Mouse (Mus musculus) testis, adult 2 months (tissue): Measurements from ENCODE around the gene CK137956. TPM values are rescaled to one million over a fixed set of nuclear protein-coding genes. Genes with fewer than 3 reads are reported as not detected.

Experiments used
- H3K27ac ChIP-seq: fragments of 200-500 bp; 2 replicates; pipeline ENCODE4 v1.5.1; 2012; ENCODE audit warnings: low read depth, low read length; ENCODE audit not compliant: control insufficient read depth, insufficient read depth
- H3K27me3 ChIP-seq: fragments of 200-500 bp; 2 replicates; pipeline ENCODE4 v1.6.1; 2012; ENCODE audit warnings: mild to moderate bottlenecking, low read length, moderate library complexity; ENCODE audit not compliant: control insufficient read depth, insufficient read depth
- H3K36me3 ChIP-seq: fragments of 200-500 bp; 2 replicates; pipeline ENCODE4 v1.6.1; 2012; ENCODE audit warnings: mild to moderate bottlenecking, low read length; ENCODE audit not compliant: control insufficient read depth, insufficient read depth
- H3K4me1 ChIP-seq: fragments of 200-500 bp; 2 replicates; pipeline ENCODE4 v1.6.1; 2012; ENCODE audit warnings: low read length; ENCODE audit not compliant: control insufficient read depth, insufficient read depth
- H3K4me3 ChIP-seq: fragments of 200-500 bp; 2 replicates; pipeline ENCODE4 v1.5.1; 2012; ENCODE audit warnings: low read depth, mild to moderate bottlenecking, low read length, moderate library complexity, mixed read lengths; ENCODE audit not compliant: control insufficient read depth
- CTCF ChIP-seq: fragments of 200-500 bp; IDR thresholded peaks from 2 replicates; pipeline ENCODE4 v1.5.1; 2012; ENCODE audit warnings: low read depth, mild to moderate bottlenecking, inconsistent platforms, low read length, moderate library complexity; ENCODE audit not compliant: control insufficient read depth, insufficient read depth, insufficient replicate concordance
- POLR2A ChIP-seq: fragments of 200-500 bp; IDR thresholded peaks from 2 replicates; pipeline ENCODE4 v1.6.1; 2012; ENCODE audit warnings: low read depth, mild to moderate bottlenecking, inconsistent platforms, low read length, moderate library complexity; ENCODE audit not compliant: control insufficient read depth
- polyA plus RNA-seq: library from polyadenylated mRNA; depleted of rRNA; stranded (reverse); fragments of >200 nt; gene quantifications from 2 replicates; pipeline ENCODE4 v1.2.3, GENCODE M21; 2012; rRNA removed

Gene CK137956
- polyA plus RNA-seq, 1 experiment, result 154 TPM

GRCm38 (mm10) chr4:127913551-127913950, 57.2 kb downstream of the CK137956 start:
- Histone ChIP-seq H3K27me3 (no peaks in the 10 kb centered on the region), H3K36me3 (no peaks in the 10 kb centered on the region), H3K4me3 (no peak overlapping the region), H3K27ac (no peak overlapping the region), H3K4me1 (no peaks in the 10 kb centered on the region)
- TF ChIP-seq CTCF (no peak), POLR2A (no peak)

- H3K4me1 ChIP-seq, result no peaks in the 10 kb centered on the region
- H3K27me3 ChIP-seq, result no peaks in the 10 kb centered on the region
- H3K36me3 ChIP-seq, result no peaks in the 10 kb centered on the region
- no peak overlapping the region for H3K27ac ChIP-seq
- H3K4me3 ChIP-seq, result no peak overlapping the region
- no peak for TF ChIP-seq CTCF
- TF ChIP-seq POLR2A, result no peak
Measured at GRCm38 (mm10) chr4:127907151-127907550, 63.6 kb downstream of the CK137956 start.

GRCm38 (mm10) chr4:127903954-127904353, 66.8 kb downstream of the CK137956 start:
- no peak overlapping the region for H3K4me3 ChIP-seq
- H3K27ac ChIP-seq, result no peak overlapping the region
- no peak for TF ChIP-seq POLR2A
- no peak for TF ChIP-seq CTCF
- H3K4me1 ChIP-seq, result no peaks in the 10 kb centered on the region
- no peaks in the 10 kb centered on the region for H3K36me3 ChIP-seq
- no peaks in the 10 kb centered on the region for H3K27me3 ChIP-seq

- Histone ChIP-seq H3K36me3 (no peaks in the 10 kb centered on the region), H3K27ac (no peak overlapping the region), H3K4me1 (no peaks in the 10 kb centered on the region), H3K27me3 (no peaks in the 10 kb centered on the region), H3K4me3 (no peak overlapping the region)
- TF ChIP-seq POLR2A (no peak), CTCF (no peak)
Measured at GRCm38 (mm10) chr4:127900893-127901456, 69.8 kb downstream of the CK137956 start.

GRCm38 (mm10) chr4:127889071-127889470, 81.7 kb downstream of the CK137956 start:
- TF ChIP-seq POLR2A, result no peak
- no peak for TF ChIP-seq CTCF
- no peaks in the 10 kb centered on the region for H3K4me1 ChIP-seq
- no peak overlapping the region for H3K4me3 ChIP-seq
- no peaks in the 10 kb centered on the region for H3K36me3 ChIP-seq
- no peak overlapping the region for H3K27ac ChIP-seq
- H3K27me3 ChIP-seq, result no peaks in the 10 kb centered on the region

- no peak overlapping the region for H3K4me3 ChIP-seq
- H3K27ac ChIP-seq, result no peak overlapping the region
- H3K4me1 ChIP-seq, result no peaks in the 10 kb centered on the region
- H3K27me3 ChIP-seq, result no peaks in the 10 kb centered on the region
- H3K36me3 ChIP-seq, result no peaks in the 10 kb centered on the region
- TF ChIP-seq CTCF (no peak), POLR2A (no peak)
Measured at GRCm38 (mm10) chr4:127878966-127879365, 91.8 kb downstream of the CK137956 start.

Other genes starting within 250 kb of the CK137956 start
- gene Csmd2, start 16.9 kb upstream of the CK137956 start, polyA plus RNA-seq, result 1.5 and 2.6 TPM in 2 replicates